Mouse (Mus musculus): ENCODE data around the gene Akap6.

Akap6 gene

GRCm38 (mm10) chr12:52848519-52848855 lies 149.3 kb downstream of the Akap6 start:
- no peak for DNase-seq (ENCODE audit: low spot score in 2 of 2)

- DNase-seq (ENCODE audit: low spot score in 2 of 2): no peak
Measured at GRCm38 (mm10) chr12:52849297-52849696, 150.1 kb downstream of the Akap6 start.

GRCm38 (mm10) chr12:52850332-52851036 lies 151.3 kb downstream of the Akap6 start:
- DNase-seq (ENCODE audit: low spot score in 2 of 2): no peak

- no peak for DNase-seq (ENCODE audit: low spot score in 2 of 2)
Measured at GRCm38 (mm10) chr12:52851221-52851620, 152.0 kb downstream of the Akap6 start.

- no peak for DNase-seq (ENCODE audit: low spot score in 2 of 2)
Measured at GRCm38 (mm10) chr12:52854236-52854679, 155.1 kb downstream of the Akap6 start.

GRCm38 (mm10) chr12:52856104-52856503 lies 156.9 kb downstream of the Akap6 start:
- no peak for DNase-seq (ENCODE audit: low spot score in 2 of 2)

- no peak for DNase-seq (ENCODE audit: low spot score in 2 of 2)
Measured at GRCm38 (mm10) chr12:52857306-52857705, 158.1 kb downstream of the Akap6 start.

GRCm38 (mm10) chr12:52861922-52862321 lies 162.7 kb downstream of the Akap6 start:
- DNase-seq (ENCODE audit: low spot score in 2 of 2): no peak

GRCm38 (mm10) chr12:52868000-52868624 lies 168.9 kb downstream of the Akap6 start:
- DNase-seq (ENCODE audit: low spot score in 2 of 2): no peak

- no peak for DNase-seq (ENCODE audit: low spot score in 2 of 2)
Measured at GRCm38 (mm10) chr12:52871604-52872003, 172.4 kb downstream of the Akap6 start.

GRCm38 (mm10) chr12:52874332-52874923 lies 175.2 kb downstream of the Akap6 start:
- no peak for DNase-seq (ENCODE audit: low spot score in 2 of 2)

GRCm38 (mm10) chr12:52876065-52876464 lies 176.9 kb downstream of the Akap6 start:
- no peak for DNase-seq (ENCODE audit: low spot score in 2 of 2)

GRCm38 (mm10) chr12:52876978-52877769 lies 178.0 kb downstream of the Akap6 start:
- DNase-seq (ENCODE audit: low spot score in 2 of 2): no peak

GRCm38 (mm10) chr12:52879324-52879723 lies 180.1 kb downstream of the Akap6 start:
- no peak for DNase-seq (ENCODE audit: low spot score in 2 of 2)

- DNase-seq (ENCODE audit: low spot score in 2 of 2): no peak
Measured at GRCm38 (mm10) chr12:52892519-52892918, 193.3 kb downstream of the Akap6 start.

- DNase-seq (ENCODE audit: low spot score in 2 of 2): no peak
Measured at GRCm38 (mm10) chr12:52893656-52894405, 194.6 kb downstream of the Akap6 start.

- DNase-seq (ENCODE audit: low spot score in 2 of 2): peak; percentile 33 to 44
Measured at GRCm38 (mm10) chr12:52895672-52896460, 196.7 kb downstream of the Akap6 start.

- no peak for DNase-seq (ENCODE audit: low spot score in 2 of 2)
Measured at GRCm38 (mm10) chr12:52896785-52897184, 197.6 kb downstream of the Akap6 start.

- DNase-seq (ENCODE audit: low spot score in 2 of 2): no peak
Measured at GRCm38 (mm10) chr12:52898130-52898529, 198.9 kb downstream of the Akap6 start.

GRCm38 (mm10) chr12:52904046-52904445 lies 204.9 kb downstream of the Akap6 start:
- no peak for DNase-seq (ENCODE audit: low spot score in 2 of 2)

All from frontal cortex, postnatal 10 days (tissue).